Mouse (Mus musculus) megakaryocyte, adult 5-6 weeks (primary cell): ENCODE measurements around the gene Ano10. TPM values are rescaled to one million over a fixed set of nuclear protein-coding genes. Genes with fewer than 3 reads are reported as not detected.

ENCODE experiments used
- ATAC-seq: 2 replicates; pipeline ENCODE4 v1.8.0; 2016; ENCODE audit warnings: mild to moderate bottlenecking, inconsistent platforms; ENCODE audit not compliant: poor library complexity, severe bottlenecking
- total RNA-seq, 2 experiments: library from RNA; stranded (forward) in 1 of 2; stranded (reverse) in 1 of 2; fragments of 153-499, 151-499 nt in 1 of 2; fragments of 221-1000, 200-1000 nt in 1 of 2; gene quantifications; 2 replicates each; pipeline versions ENCODE4 v1.2.3 to v1.2.4; 2015 to 2017

The Ano10 gene
- total RNA-seq, 2 experiments from 2014 or later = 17.1 to 33.1 TPM

DNA sequence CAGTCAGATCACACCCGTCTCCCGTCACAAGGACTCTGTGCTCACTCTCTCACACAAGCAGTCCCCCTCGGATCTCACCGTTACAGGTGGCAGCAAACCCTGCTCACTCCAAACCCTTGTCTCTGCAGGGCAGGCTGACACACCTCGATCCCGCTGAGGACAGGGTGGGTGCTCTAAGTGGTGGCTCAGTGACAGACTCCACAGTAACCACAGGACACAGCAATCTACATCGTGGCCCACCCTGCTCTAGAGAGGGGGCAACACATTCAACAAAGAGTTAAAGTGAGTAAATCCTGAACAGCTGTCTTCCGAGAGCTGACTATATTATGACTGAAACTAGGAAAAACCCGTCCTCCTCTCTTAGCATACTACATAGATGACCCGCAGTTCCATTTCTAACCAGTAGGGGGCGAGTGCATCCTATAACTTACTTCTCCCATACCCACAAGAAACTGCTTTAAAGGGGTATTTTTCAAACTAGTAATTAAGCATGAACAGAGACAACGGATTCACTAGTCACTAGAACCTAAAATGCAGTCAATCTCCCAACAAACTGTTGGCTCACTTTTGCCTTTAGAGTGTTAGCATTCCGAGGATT, 46.7 kb downstream of the Ano10 start:
- peak; percentile 59 for ATAC-seq

DNA sequence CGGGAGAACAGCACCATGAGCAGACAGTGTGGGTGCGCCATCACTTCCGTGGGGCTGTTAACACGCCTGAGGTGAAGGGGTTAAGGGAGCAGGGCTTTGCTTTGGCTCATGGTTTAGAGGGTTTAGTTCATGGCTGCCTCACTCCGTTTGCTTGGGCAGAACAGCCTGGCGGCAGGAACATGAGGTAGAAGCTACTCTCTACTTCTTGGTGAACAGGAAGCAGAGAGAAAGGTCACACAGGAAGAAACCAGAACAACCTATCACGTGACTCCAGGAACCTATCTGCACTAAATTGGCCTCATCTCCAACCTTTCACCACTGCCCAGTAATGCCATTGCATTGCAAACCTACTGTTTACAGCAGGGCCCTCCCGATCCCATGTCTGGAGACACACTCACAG, 48.3 kb downstream of the Ano10 start:
- no peak for ATAC-seq

- no peak for ATAC-seq
These were observed 48.8 kb downstream of the Ano10 start for GRCm38 (mm10) chr9:122245471-122245870.

DNA sequence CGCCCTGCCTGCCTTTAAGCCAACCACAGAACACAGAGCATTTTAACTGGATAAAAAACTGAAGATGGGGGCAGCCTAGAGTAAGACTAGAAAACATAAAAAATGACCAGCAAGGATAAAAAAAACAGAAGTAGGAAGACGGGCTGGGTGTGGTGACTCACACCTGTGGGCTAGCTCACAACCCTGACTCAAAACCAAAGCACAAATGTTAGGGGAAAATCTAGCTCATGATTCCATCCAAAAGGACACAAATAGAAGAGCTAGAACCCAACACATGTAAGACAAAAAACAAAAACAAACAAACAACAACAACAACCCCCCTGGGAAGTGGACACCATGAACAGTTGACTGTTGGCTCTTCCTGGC, 49.4 kb downstream of the Ano10 start:
- no peak for ATAC-seq

DNA sequence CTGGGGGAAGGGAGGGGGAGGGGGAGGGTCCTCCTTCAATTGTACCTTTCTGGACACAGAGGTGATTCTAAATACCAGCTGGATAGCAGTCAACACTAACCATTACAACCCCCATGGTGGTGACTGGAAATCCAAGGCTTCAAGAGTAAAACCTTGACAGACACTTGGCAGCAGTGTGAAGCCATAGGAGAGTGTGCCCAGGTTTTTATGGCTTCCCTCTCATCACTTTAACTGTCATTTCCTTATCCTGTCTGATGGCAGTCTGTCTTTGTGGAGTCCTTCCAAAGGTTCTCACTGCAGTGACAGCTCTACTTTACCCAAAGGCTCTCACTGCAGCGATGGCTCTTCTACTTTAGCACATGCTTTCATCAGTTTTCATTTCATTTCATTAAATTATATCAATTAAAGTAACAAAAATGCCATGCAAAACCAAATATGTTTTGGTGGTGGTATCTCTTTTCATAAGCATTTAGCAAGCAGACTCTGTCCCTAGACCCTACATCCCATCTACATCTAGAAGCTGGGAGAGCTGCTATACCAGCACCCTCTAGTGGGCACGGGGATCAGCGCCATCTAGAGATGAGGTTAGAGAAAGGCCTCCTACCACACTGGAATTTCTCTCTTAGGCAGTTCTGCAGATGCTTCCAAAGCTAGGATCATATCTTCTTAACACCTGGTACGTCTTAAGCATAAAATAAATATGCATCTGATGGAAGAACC, 50.0 kb downstream of the Ano10 start:
- peak; percentile 53 for ATAC-seq

DNA sequence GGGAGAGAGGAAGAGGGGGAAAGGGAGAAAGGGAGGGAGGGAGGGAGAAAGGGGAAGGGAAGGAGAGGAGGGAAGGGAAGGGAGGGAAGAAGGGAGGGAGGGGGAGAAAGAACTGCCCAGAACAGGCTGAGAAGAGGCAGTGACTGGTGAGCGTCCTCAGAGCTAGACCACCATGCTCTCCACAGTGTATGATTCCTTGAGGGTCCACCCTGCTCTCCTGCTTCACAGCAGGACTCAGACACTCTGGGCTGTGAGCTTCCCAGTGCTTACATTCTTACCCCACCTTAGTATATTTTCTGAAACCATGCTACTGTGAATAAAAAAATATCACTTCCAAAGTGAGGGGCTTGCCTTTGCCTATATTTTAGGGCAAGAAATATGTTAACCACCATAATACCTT, 50.9 kb downstream of the Ano10 start:
- no peak for ATAC-seq

DNA sequence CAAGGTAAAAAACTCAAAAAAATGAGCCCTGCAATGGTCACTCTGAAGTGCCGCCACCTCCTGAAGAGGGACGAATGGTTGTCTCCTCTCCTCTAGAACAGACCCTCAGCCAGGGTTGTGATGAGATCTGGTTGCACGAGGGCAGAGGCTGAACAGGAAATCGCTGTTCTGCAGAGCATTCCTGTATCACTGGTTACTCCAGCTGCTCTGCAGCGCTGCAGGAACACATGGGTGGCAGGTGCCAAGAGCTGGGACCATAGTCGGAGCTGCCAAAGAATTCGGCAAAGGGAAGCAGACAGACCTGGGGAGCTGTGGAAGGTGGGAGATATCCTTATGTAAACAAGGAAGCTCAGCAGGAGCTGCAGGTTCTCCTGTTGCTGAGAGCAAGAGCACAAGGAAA, 51.4 kb downstream of the Ano10 start:
- no peak for ATAC-seq

DNA sequence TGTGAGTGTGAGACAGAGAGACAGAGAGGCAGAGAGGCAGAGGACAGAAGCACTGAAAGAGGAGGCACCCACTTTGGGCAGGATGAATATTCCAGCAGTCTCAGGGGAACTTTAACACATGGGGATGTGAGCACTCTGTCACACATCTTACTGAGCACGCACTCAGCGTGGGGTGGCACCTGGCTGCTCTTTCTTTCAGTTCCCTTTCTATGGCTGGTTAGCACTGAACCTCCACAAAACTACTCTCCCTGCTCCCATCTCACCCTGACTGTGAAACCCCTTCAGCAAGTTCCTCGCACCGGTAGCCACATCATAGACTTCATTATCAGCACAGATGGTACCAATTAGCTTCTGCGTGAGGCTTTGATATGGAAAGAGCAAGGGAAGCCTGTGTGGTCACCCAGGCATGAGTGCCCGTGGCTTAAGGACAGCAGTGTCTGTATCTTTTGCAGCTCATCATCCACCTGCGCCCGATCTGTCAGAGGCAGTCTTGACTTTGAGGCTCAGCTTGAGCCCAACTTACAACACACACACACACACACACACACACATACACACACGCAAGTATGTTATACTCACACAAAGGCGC, 52.3 kb downstream of the Ano10 start:
- peak; percentile 78 for ATAC-seq

GRCm38 (mm10) chr9:122240629-122241199, 53.5 kb downstream of the Ano10 start:
- no peak for ATAC-seq

DNA sequence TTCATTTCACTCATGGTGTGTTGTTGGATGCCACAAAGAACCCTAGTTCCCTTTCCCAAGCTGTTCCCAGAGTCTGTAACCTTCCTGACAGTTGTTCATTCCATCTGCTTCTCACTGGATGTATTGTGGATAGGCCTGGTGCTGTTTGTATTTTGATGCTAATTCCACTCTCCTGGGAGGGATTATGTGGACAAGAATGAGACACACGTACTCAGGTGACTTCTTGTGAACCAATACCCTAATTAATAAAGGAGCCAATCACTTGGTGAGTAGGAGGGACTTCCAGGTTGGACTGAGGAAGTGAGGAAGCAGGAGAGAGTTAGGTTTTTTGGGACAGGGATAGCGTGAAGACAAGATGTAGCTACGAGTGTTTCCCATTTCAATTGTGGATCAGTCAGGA, 59.5 kb downstream of the Ano10 start:
- ATAC-seq = no peak

DNA sequence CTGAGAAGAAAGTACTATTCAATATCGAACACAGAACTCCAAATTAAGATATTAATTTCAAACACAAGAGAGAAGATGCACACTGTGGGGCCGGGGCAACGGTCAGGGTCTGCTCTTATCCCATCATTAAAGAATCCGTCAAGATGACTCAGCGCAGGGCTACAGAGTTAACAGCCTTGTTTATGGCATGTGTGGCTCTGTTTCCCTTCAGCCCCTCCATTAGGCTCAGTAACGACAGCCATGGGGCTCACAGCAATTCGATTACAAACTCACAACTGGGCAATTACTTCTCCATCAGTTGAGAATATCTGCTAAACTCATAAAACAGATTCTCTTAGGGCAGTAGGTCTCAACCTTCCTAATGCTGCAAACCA, 60.3 kb downstream of the Ano10 start:
- ATAC-seq = no peak

- no peak for ATAC-seq
These were observed 60.8 kb downstream of the Ano10 start for GRCm38 (mm10) chr9:122233316-122233971.

DNA sequence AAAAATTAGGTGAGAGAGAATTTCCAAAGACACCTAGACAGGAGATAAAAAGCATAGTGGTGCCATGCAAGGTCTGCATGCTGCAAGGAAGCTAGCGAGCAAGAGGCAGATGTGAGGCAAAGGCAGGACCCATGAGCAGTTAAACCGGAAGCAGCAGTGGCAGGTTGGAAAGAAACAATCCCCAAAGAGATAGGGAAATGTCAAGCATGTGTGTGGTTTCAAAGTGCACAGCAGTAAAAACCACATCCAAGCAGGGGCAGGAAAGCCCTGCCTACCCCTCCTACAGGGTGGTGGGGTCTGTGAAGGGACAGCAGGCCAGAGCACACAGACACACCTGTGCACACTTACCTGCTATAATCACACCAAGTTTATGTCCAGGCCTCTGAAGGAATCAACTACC, 61.3 kb downstream of the Ano10 start:
- ATAC-seq = peak; percentile 28

DNA sequence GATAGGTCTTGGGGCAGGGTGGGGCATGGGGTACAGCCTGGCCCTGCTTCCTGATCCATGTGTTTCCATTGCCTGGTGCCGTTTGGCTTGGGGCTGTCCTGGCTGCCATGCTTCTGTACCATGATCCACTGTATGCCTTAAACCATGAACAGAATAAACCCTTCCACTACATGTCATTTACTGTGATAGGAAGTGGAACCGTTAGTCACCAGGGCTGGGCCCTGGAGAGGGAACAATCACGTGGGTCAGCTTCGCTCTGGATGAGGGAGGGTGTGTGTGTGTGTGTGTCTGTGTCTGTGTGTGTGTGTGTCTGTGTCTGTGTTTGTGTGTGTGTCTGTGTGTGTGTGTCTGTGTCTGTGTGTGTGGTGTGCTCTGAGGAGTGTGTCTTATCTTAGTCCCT, 63.5 kb downstream of the Ano10 start:
- peak; percentile 82 for ATAC-seq

GRCm38 (mm10) chr9:122226419-122226818, 67.8 kb downstream of the Ano10 start:
- ATAC-seq = no peak

GRCm38 (mm10) chr9:122225309-122225708, 68.9 kb downstream of the Ano10 start:
- ATAC-seq = peak; percentile 65

DNA sequence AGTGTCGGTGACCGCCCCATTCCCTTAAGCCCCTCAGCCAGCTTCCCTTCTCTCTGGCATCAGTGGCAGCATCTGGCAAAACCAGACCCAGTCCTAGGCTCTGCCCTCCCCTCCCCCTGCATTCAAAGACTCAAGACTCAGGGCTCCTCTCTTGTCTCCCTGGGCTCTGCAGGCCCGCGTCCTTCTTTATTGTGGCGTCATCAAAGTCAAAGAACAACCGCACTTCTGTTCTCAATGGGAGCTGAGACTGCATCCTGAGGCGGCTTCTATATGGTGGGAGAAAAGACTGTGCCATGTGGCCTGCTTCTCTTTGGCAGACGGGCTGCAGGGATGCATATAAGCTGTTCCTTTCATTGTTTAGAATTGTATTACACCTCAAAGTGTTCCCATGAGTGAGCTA, 71.2 kb downstream of the Ano10 start:
- ATAC-seq = no peak

GRCm38 (mm10) chr9:122219934-122220333, 74.3 kb downstream of the Ano10 start:
- ATAC-seq = no peak

DNA sequence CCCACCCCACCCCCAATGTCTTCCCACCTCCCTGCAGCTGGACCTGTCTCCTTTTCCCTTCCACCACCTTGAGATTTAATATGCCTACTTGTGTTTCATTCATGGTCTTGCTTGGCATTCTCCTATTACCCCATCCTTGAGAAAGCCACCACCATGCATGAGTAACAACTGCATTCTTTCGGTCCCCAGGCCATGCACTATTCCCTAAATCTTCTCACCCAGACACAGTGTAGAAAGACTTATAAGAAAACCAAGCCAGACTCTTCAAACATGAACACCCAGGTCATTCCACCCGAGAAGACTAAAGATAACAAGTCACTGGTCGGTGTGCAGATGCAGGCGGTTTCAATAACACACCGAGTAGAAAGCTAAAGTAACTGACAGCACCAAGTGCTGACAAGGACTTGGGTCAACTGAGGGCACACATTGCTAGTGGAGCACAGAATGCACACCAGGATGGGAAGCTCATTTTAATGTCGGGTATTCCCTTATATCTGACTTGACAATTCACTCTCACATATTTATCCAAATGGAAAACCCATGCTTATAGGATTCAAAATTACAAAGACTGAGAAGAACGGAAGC, 77.2 kb downstream of the Ano10 start:
- ATAC-seq = no peak

DNA sequence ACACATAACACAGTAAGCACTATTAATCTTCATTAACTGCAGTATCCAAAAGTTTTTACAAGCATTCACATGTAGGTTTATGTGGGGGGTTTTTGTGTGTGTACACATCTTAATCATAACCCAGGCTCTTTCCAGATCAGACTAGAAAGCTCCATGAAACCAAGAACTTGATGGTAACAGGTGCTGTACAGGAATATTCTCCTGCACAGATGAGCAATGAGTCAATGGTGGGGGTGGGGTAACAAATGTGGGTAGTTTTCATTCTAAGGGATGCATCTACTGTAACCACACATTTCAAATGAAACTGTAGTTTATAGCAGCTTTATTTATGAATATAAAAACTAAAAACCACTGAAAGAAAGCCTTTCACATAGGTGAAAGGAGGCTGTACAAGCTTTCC, 79.1 kb downstream of the Ano10 start:
- ATAC-seq = no peak

- ATAC-seq = no peak
These were observed 85.9 kb downstream of the Ano10 start for GRCm38 (mm10) chr9:122208311-122208710.
